Mouse (Mus musculus) intestine, embryonic 15.5 days (tissue): ENCODE results near the gene Syt7. TPM values are rescaled to one million over a fixed set of nuclear protein-coding genes. Genes with fewer than 3 reads are reported as not detected.
A peak's percentile ranks its signal among the peaks of the same experiment; 100 is the strongest.

Experiments used
- ATAC-seq: fragments of 200-750 bp; cut with Nextera tagmentation; 2 replicates; pipeline ENCODE4 v1.8.0; 2017; ENCODE audit warnings: moderate TSS enrichment, moderate library complexity
- H3K27ac ChIP-seq: fragments of 300-500 bp; sonication (generic); 2 replicates; pipeline ENCODE4 v1.5.1; 2015; ENCODE audit warnings: mild to moderate bottlenecking, inconsistent platforms
- H3K27me3 ChIP-seq: fragments of 300-500 bp; sonication (generic); replicated peaks from 2 replicates; pipeline ENCODE4 v1.6.1; 2015; ENCODE audit warnings: inconsistent platforms
- H3K36me3 ChIP-seq: fragments of 300-500 bp; sonication (generic); 2 replicates; pipeline ENCODE4 v1.6.1; 2015; ENCODE audit warnings: inconsistent platforms
- H3K4me1 ChIP-seq: fragments of 300-500 bp; sonication (generic); replicated peaks from 2 replicates; pipeline ENCODE4 v1.6.1; 2015; ENCODE audit warnings: inconsistent platforms
- H3K4me2 ChIP-seq: fragments of 300-500 bp; sonication (generic); replicated peaks from 2 replicates; pipeline ENCODE4 v1.6.1; 2015; ENCODE audit warnings: mild to moderate bottlenecking, inconsistent platforms
- H3K4me3 ChIP-seq: fragments of 300-500 bp; sonication (generic); replicated peaks from 2 replicates; pipeline ENCODE4 v1.5.1; 2015; ENCODE audit warnings: inconsistent platforms
- H3K9ac ChIP-seq: fragments of 300-500 bp; sonication (generic); 2 replicates; pipeline ENCODE4 v1.6.1; 2015; ENCODE audit warnings: inconsistent platforms
- H3K9me3 ChIP-seq: fragments of 300-500 bp; sonication (generic); 2 replicates; pipeline ENCODE4 v1.6.1; 2016; ENCODE audit warnings: inconsistent platforms
- WGBS: fragments of 180-500 bp; shearing (Covaris S2); methylation state at CpG from one replicate; pipeline ENCODE4 v1.1.7; 2015; 5-methylcytosine and 5-hydroxymethylcytosine counted together
- polyA plus RNA-seq: library from polyadenylated mRNA; unstranded; fragments of >200 nt; fragmentation: Nextera tagmentation; extraction: Ambion mirVana; gene quantifications from 2 replicates; pipeline ENCODE4 v1.2.1, GENCODE M21; 2015

Syt7 gene
- polyA plus RNA-seq, 1 experiment from 2014 or later, result 1.7 TPM

DNA sequence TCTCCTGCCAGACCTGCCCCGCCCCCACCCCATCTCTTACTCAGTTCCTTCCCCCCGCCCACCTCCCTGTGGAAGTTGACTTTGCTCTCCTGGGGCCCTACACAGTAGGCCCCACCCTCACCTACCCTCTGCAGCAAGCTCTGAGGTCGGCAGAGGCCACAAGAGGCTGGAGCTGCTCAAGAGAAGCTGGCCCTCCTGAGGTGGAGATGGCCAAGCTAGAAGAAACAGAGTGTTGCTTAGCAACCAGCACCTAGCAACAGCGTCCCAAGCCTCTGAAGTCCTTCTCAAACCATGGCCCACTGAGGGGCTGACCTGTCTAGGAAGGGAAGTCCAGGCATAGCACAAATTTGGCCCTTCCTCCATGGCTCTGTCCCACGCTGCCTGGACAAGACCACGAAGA lies 93.8 kb downstream of the Syt7 start, which contains the start of gene Ppp1r32:
Gene Ppp1r32 (minus strand): TSS at position 226 of the 400 bp plus-strand sequence.
- Histone ChIP-seq H3K4me3 (no peak within 1 kb of the TSS), H3K9ac (no peak within 1 kb of the TSS), H3K4me1 (peaks cover 6% of the 10 kb centered on the region; the same call in 1 of the 2 replicates), H3K4me2 (no peak within 1 kb of the TSS), H3K9me3 (no peaks in the 10 kb centered on the region), H3K27me3 (no peaks in the 10 kb centered on the region), H3K27ac (no peak within 1 kb of the TSS), H3K36me3 (no peaks in the 10 kb centered on the region)
- WGBS, result 36% methylated on average over 6 of the region's 6 CpGs
- ATAC-seq, result peak; percentile 57

DNA sequence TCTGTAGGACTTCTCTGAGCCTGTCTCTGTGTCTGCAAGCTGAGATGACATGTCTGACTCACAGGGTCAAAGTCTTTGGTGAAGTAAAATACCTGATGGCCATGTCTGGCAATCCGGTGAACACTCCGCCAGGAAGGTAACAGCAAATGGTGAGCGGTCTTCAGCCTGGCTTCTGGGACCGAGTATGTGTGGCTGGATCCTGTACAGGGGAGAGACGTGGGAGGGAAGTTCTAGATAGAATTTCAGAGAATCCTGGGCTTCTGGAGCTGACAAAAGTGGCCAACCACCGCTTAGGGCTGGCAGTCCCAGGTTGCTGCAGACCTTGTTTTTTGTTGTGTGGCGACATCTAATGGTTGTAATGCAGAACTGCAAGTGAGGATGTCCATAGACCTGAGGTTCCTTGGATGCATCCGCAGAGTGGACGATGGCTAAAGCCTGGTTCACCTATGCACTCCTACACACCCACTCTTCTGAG lies 97.4 kb downstream of the Syt7 start:
- Histone ChIP-seq H3K4me3 (no peak overlapping the region), H3K4me2 (peak overlapping the region; percentile 48), H3K4me1 (peaks cover 6% of the 10 kb centered on the region; the same call in 1 of the 2 replicates), H3K36me3 (no peaks in the 10 kb centered on the region), H3K9ac (no peak overlapping the region), H3K27me3 (no peaks in the 10 kb centered on the region), H3K9me3 (no peaks in the 10 kb centered on the region), H3K27ac (no peak overlapping the region)
- WGBS, result 20% methylated on average over 9 of the region's 9 CpGs
- ATAC-seq, result peak; percentile 77

DNA sequence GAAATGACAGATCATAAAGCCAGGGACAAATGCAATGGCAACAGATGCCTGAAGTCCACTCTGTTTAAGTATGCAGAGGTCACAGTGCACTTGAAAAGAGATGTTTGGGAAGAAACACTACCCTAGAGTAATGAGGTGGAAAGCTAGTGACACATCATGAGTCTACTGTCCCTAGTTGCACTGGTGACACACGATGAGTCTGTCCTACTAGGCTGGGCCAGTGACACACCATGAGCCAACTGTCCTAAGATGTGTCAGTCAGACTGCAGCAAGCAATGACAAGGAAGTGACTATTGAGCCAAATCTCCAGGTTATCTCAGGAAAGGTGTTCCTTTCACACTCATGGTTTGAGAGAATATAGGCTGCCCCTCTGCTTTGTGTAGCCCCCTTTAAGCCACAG lies 106.8 kb downstream of the Syt7 start:
- H3K4me2 ChIP-seq, result no peak overlapping the region
- WGBS, result 96% methylated on average over 1 of the region's 1 CpGs
- H3K36me3 ChIP-seq, result no peaks in the 10 kb centered on the region
- H3K27ac ChIP-seq, result no peak overlapping the region
- no peak for ATAC-seq
- H3K4me3 ChIP-seq, result no peak overlapping the region
- H3K4me1 ChIP-seq, result 0 out of 2 replicates have a peak, but pooled peaks cover 5% of the 10 kb centered on the region
- H3K9ac ChIP-seq, result no peak overlapping the region
- no peaks in the 10 kb centered on the region for H3K27me3 ChIP-seq
- H3K9me3 ChIP-seq, result no peaks in the 10 kb centered on the region

DNA sequence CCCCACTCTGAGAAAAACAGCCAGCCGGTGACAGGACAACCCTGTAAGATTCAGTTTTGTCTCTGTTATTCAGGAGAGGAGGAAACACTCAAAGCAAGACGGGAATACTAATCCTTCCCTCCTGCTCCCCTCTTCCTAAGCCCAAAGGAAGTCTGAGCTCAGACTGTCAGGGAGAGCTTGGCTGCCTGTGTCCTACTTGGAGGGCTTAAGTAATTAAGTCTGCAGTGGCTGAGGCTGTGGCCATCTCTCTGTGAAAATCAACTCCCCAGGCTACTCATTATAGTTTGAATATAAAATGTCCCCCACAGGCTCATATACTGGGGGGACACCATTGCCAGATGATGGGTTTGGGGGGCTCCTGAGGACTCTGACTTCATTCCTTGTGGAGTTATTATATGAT lies 108.1 kb downstream of the Syt7 start:
- WGBS, result 60% methylated on average over 2 of the region's 2 CpGs
- H3K4me1 ChIP-seq, result 0 out of 2 replicates have a peak, but pooled peaks cover 5% of the 10 kb centered on the region
- ATAC-seq, result no peak

DNA sequence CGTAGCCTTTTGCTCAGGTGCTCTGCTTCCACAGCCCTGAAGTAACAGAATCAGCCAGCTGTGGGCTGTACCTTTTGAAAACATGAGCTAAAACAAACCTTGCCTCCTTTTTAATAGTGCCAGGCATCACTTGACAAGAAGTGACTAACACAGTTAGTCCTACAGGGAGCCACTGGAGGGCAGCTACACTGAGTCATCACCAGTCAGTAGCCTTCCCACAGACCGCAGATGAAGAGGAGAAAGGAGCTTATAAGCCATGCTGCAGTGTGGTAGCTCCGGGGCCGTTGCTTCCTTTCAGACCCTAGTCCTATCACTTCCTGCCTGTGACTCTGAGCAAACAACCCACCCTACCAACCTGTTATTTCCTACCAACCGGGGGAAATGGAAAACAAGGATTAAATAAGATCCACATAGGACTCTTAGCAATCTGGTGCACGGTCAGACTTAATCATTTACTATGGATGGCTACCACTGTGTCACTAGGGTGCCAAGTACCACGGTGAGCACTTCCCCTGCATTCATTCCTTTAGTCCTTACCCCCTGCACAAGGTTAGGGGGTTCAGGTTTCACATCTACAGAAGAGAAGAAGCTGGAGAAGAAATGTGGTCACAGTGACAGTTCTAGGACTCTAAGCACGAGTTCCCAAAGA lies 108.7 kb downstream of the Syt7 start:
- H3K4me1 ChIP-seq, result 0 out of 2 replicates have a peak, but pooled peaks cover 1% of the 10 kb centered on the region
- no peak overlapping the region for H3K27ac ChIP-seq
- no peak overlapping the region for H3K4me2 ChIP-seq
- no peaks in the 10 kb centered on the region for H3K9me3 ChIP-seq
- no peaks in the 10 kb centered on the region for H3K27me3 ChIP-seq
- H3K9ac ChIP-seq, result no peak overlapping the region
- 53% methylated on average over 8 of the region's 8 CpGs for WGBS
- H3K36me3 ChIP-seq, result peaks cover 8% of the 10 kb centered on the region; the same call in 1 of the 2 replicates
- ATAC-seq, result no peak
- no peak overlapping the region for H3K4me3 ChIP-seq

More for the DNA sequence above, 108.1 kb downstream of the Syt7 start:
- no peaks in the 10 kb centered on the region for H3K9me3 ChIP-seq
- H3K27me3 ChIP-seq, result no peaks in the 10 kb centered on the region
- no peak overlapping the region for H3K4me2 ChIP-seq
- no peak overlapping the region for H3K4me3 ChIP-seq
- H3K9ac ChIP-seq, result no peak overlapping the region
- no peak overlapping the region for H3K27ac ChIP-seq
- peaks cover 8% of the 10 kb centered on the region; the same call in 1 of the 2 replicates for H3K36me3 ChIP-seq

DNA sequence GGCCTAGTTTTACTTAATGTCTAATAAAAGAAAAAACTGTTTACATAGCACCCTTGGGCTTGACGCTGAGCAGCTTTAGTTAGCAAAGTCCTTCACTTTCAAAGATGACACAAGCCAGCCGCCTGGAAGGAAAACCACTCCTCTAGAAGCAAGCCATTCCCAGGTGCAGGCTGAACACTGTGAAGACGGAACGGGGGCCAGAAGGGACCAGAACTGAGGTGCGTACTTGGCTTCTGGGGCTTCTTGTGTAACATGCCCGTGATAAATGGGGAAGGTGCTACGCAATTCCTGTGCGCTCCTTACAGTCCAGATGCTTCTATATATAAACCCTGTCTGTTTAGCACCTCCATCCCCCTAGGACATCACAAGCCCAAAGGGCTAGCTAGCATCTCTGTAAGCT lies 111.7 kb downstream of the Syt7 start:
- 0 out of 2 replicates have a peak, but pooled peaks have one; percentile 11 for ATAC-seq
- 64% methylated on average over 8 of the region's 8 CpGs for WGBS
- Histone ChIP-seq H3K9ac (no peak overlapping the region), H3K27me3 (no peaks in the 10 kb centered on the region), H3K27ac (no peak overlapping the region), H3K36me3 (peaks cover 8% of the 10 kb centered on the region; the same call in 1 of the 2 replicates), H3K4me2 (no peak overlapping the region), H3K4me1 (no peaks in the 10 kb centered on the region), H3K4me3 (no peak overlapping the region), H3K9me3 (no peaks in the 10 kb centered on the region)

DNA sequence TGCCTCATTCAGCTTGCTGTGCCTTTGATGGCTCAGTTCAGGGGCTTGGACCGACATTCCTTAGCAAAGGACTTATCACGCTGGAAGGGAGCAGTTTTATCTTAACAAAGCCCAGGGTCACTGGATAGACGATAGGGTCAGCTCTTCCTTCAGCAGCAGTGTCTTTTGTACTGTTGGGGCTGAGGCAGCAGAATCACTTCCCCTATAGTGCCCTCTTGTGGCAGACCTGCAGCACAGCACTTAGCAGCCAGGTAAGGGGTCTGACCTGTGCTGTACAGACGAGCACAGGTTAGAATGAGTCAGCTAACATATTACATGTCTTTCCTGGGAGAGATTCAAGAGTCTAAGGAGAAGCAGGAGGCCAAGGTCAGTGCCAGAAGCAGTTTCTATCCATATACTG lies 113.7 kb downstream of the Syt7 start:
- Histone ChIP-seq H3K4me3 (no peak overlapping the region), H3K4me2 (no peak overlapping the region), H3K9me3 (no peaks in the 10 kb centered on the region), H3K27ac (no peak overlapping the region), H3K36me3 (peaks cover 10% of the 10 kb centered on the region; the same call in 1 of the 2 replicates), H3K9ac (no peak overlapping the region), H3K27me3 (no peaks in the 10 kb centered on the region), H3K4me1 (no peaks in the 10 kb centered on the region)
- peak; percentile 77 for ATAC-seq
- WGBS, result 9% methylated on average over 4 of the region's 4 CpGs

Other genes with a start within 250 kb of the Syt7 start
- gene Fads1, start 206.2 kb upstream of the Syt7 start, polyA plus RNA-seq, result 145 and 146 TPM in 2 replicates
- 470 and 520 TPM in 2 replicates for gene Tmem258, start 185.1 kb upstream of the Syt7 start, polyA plus RNA-seq
- gene Fen1, start 184.9 kb upstream of the Syt7 start, polyA plus RNA-seq, result 92.2 and 97.4 TPM in 2 replicates
- 12.0 and 14.4 TPM in 2 replicates for gene Myrf, start 148.3 kb upstream of the Syt7 start, polyA plus RNA-seq
- gene Dagla, start 84.2 kb upstream of the Syt7 start, polyA plus RNA-seq, result 3.5 and 3.6 TPM in 2 replicates
- 0.56 and 0.62 TPM in 2 replicates for gene Lrrc10b, start 68.4 kb downstream of the Syt7 start, polyA plus RNA-seq
- gene Ppp1r32, start 93.8 kb downstream of the Syt7 start, polyA plus RNA-seq, result 0.68 and 1.4 TPM in 2 replicates
- 30.8 and 36.3 TPM in 2 replicates for gene Cpsf7, start 136.2 kb downstream of the Syt7 start, polyA plus RNA-seq
- gene Sdhaf2, start 137.1 kb downstream of the Syt7 start, polyA plus RNA-seq, result 57.2 and 58.3 TPM in 2 replicates
- 34.5 and 34.9 TPM in 2 replicates for gene Tmem216, start 167.1 kb downstream of the Syt7 start, polyA plus RNA-seq
- 17.0 and 19.2 TPM in 2 replicates for gene Cyb561a3, start 188.1 kb downstream of the Syt7 start, polyA plus RNA-seq
- 26.8 and 28.5 TPM in 2 replicates for gene Tmem138, start 188.3 kb downstream of the Syt7 start, polyA plus RNA-seq
- gene Ddb1, start 216.2 kb downstream of the Syt7 start, polyA plus RNA-seq, result 278 and 283 TPM in 2 replicates
- gene Tkfc, start 216.6 kb downstream of the Syt7 start, polyA plus RNA-seq, result 36.3 and 45.5 TPM in 2 replicates
- gene Vwce, start 245.1 kb downstream of the Syt7 start, polyA plus RNA-seq, result 3.4 and 4.8 TPM in 2 replicates